In genomic region chr6:125726408-125726807, GRCm38 (mm10) we compare ENCODE assay signal across 17 mouse cellular contexts. TPM values are rescaled to one million over a fixed set of nuclear protein-coding genes. Genes with fewer than 3 reads are reported as not detected.
DNase-seq lines count a peak whose midpoint lies in the region; ATAC-seq and TF ChIP-seq lines count a peak whose summit lies in the region.
"Had no signal": no experiment of that assay in that cellular context is flagged by ENCODE, and none has a peak within 500 bp of the region (broad histone marks: within the 10 kb centered on the region; RNA-seq: fewer than 3 reads in every experiment).

No protein-coding gene starts in this region.

- no peak overlapping the region for H3K4me3 ChIP-seq in intestine, postnatal 0 days (ENCODE audit: low read depth, low read length)
- no peak overlapping the region for H3K4me3 ChIP-seq in intestine, embryonic 15.5 days (replicated peaks)
- no peak overlapping the region for H3K4me3 ChIP-seq in testis, adult 2 months (ENCODE audit: control insufficient read depth, low read depth, low read length)
- H3K4me3 ChIP-seq: embryonic facial prominence, embryonic 12.5 days; heart, embryonic 12.5 days; hindbrain, embryonic 13.5 days; limb, embryonic 15.5 days; midbrain, embryonic 12.5 days had no signal

- no peaks in the 10 kb centered on the region for H3K4me1 ChIP-seq in intestine, postnatal 0 days (replicated peaks; ENCODE audit: control insufficient read depth, insufficient read depth, low read length)
- H3K4me1 ChIP-seq in intestine, embryonic 15.5 days (replicated peaks): no peaks in the 10 kb centered on the region
- H3K4me1 ChIP-seq in testis, adult 2 months (ENCODE audit: control insufficient read depth, insufficient read depth, low read length): no peaks in the 10 kb centered on the region; the same call in none of the 2 replicates
- H3K4me1 ChIP-seq: heart, embryonic 12.5 days; hindbrain, embryonic 13.5 days; midbrain, embryonic 12.5 days had no signal

- TF ChIP-seq CTCF in intestine, postnatal 0 days (IDR thresholded peaks at IDR 0.05; ENCODE audit: low read depth): peak; percentile 43
- peak; percentile 23; the same call in 1 of the 2 replicates for TF ChIP-seq CTCF in testis, adult 2 months (IDR thresholded peaks at IDR 0.05; ENCODE audit: control insufficient read depth, insufficient read depth, insufficient replicate concordance, low read depth, low read length)

- H3K27ac ChIP-seq in intestine, postnatal 0 days (ENCODE audit: low read depth, low read length): no peak overlapping the region
- no peak overlapping the region for H3K27ac ChIP-seq in intestine, embryonic 15.5 days
- no peak overlapping the region for H3K27ac ChIP-seq in testis, adult 2 months (ENCODE audit: control insufficient read depth, insufficient read depth, low read depth, low read length)
- H3K27ac ChIP-seq: embryonic facial prominence, embryonic 12.5 days; hindbrain, embryonic 13.5 days; limb, embryonic 15.5 days; midbrain, embryonic 12.5 days had no signal

- no peaks in the 10 kb centered on the region for H3K9me3 ChIP-seq in intestine, postnatal 0 days (ENCODE audit: control insufficient read depth)
- no peaks in the 10 kb centered on the region for H3K9me3 ChIP-seq in intestine, embryonic 15.5 days
- H3K9me3 ChIP-seq: embryonic facial prominence, embryonic 12.5 days; limb, embryonic 15.5 days; midbrain, embryonic 12.5 days had no signal

- no peaks in the 10 kb centered on the region for H3K27me3 ChIP-seq in intestine, postnatal 0 days (replicated peaks; ENCODE audit: control insufficient read depth, insufficient read depth, low read length)
- H3K27me3 ChIP-seq in intestine, embryonic 15.5 days (replicated peaks): no peaks in the 10 kb centered on the region
- no peaks in the 10 kb centered on the region for H3K27me3 ChIP-seq in testis, adult 2 months (ENCODE audit: control insufficient read depth, insufficient read depth, low read length)
- H3K27me3 ChIP-seq: embryonic facial prominence, embryonic 12.5 days; heart, embryonic 12.5 days; hindbrain, embryonic 13.5 days; limb, embryonic 15.5 days; midbrain, embryonic 12.5 days had no signal

- TF ChIP-seq POLR2A in testis, adult 2 months (IDR thresholded peaks at IDR 0.05; ENCODE audit: control insufficient read depth, low read depth, low read length): no peak

- H3K4me2 ChIP-seq in intestine, postnatal 0 days (replicated peaks; ENCODE audit: low read depth): no peak overlapping the region
- no peak overlapping the region for H3K4me2 ChIP-seq in intestine, embryonic 15.5 days (replicated peaks)
- H3K4me2 ChIP-seq: embryonic facial prominence, embryonic 12.5 days; heart, embryonic 12.5 days; hindbrain, embryonic 13.5 days; limb, embryonic 15.5 days; midbrain, embryonic 12.5 days had no signal

- no peaks in the 10 kb centered on the region for H3K36me3 ChIP-seq in intestine, postnatal 0 days (ENCODE audit: control insufficient read depth, insufficient read depth)
- no peaks in the 10 kb centered on the region for H3K36me3 ChIP-seq in intestine, embryonic 15.5 days
- no peaks in the 10 kb centered on the region for H3K36me3 ChIP-seq in testis, adult 2 months (ENCODE audit: control insufficient read depth, insufficient read depth, low read length)
- H3K36me3 ChIP-seq: embryonic facial prominence, embryonic 12.5 days; G1E; heart, embryonic 12.5 days; hindbrain, embryonic 13.5 days; limb, embryonic 15.5 days; midbrain, embryonic 12.5 days had no signal

- no peak for DNase-seq in testis, postnatal 10 days (ENCODE audit: low spot score)
- peak; percentile 24 for DNase-seq in WW6 (ENCODE audit: low read depth, low spot score)
- peak; percentile 19 for DNase-seq in thymus, postnatal 25 days
- DNase-seq in left cerebral cortex, adult 8-10 months (ENCODE audit: low spot score in 2 of 2): no peak
- DNase-seq in adrenal gland, adult 2 months: no peak
- DNase-seq: cerebellum, postnatal 10 days; kidney, postnatal 10 days had no signal

- ATAC-seq in intestine, postnatal 0 days: no peak
- ATAC-seq in intestine, embryonic 15.5 days: no peak

- 79% methylated on average over 2 of the region's 2 CpGs for WGBS in intestine, postnatal 0 days
- WGBS in intestine, embryonic 15.5 days: 67% methylated on average over 2 of the region's 2 CpGs

- H3K9ac ChIP-seq in intestine, postnatal 0 days (ENCODE audit: low read depth, low read length): no peak overlapping the region
- no peak overlapping the region for H3K9ac ChIP-seq in intestine, embryonic 15.5 days
- H3K9ac ChIP-seq: embryonic facial prominence, embryonic 12.5 days; heart, embryonic 12.5 days; hindbrain, embryonic 13.5 days; limb, embryonic 15.5 days; midbrain, embryonic 12.5 days had no signal

RNA-seq across cellular contexts. Expression of gene Ano2, which starts 36.2 kb away (rescaled TPM):
- polyA plus RNA-seq in intestine, postnatal 0 days (2015; fragmentation: Nextera tagmentation; extraction: Ambion mirVana): 1.5 and 1.6 TPM in 2 replicates
- polyA plus RNA-seq in intestine, embryonic 15.5 days (2015; fragmentation: Nextera tagmentation; extraction: Ambion mirVana): 0.82 and 1.0 TPM in 2 replicates
- 5.0 and 5.3 TPM in 2 replicates for polyA plus RNA-seq in testis, adult 2 months (2012; rRNA removed)
- 10 to 100 TPM; 12.5 to 19.7 (median 15.1) TPM for total RNA-seq in left cerebral cortex, adult 8-10 months (2022)
- total RNA-seq in adrenal gland, adult 2 months (2021): under 1 TPM; 0.09 to 0.10 TPM
- 0.03 TPM in 1 of 2 replicates, not detected in the other for polyA plus RNA-seq in adrenal gland, adult 2 months (2012; rRNA removed)
- polyA plus RNA-seq: G1E; spleen, adult 2 months had no signal

Comparison
In these comparisons a context has a peak if more than half of its experiments do, and no peak if none do; other contexts are left out.
1. DNase-seq: peak in WW6 (single experiment) and thymus, postnatal 25 days (single experiment); none in testis, postnatal 10 days (single experiment), left cerebral cortex, adult 8-10 months (0 of 2) and adrenal gland, adult 2 months (single experiment).